Mouse (Mus musculus) heart, postnatal 0 days (tissue): ENCODE data around the gene Mterf4. TPM values are rescaled to one million over a fixed set of nuclear protein-coding genes. Genes with fewer than 3 reads are reported as not detected.

ENCODE experiments used
- ATAC-seq: fragments of 200-750 bp; cut with Nextera tagmentation; 2 replicates; pipeline ENCODE4 v1.8.0; 2017; ENCODE audit warnings: low read depth, moderate number of reproducible peaks, moderate library complexity; ENCODE audit not compliant: insufficient read depth
- DNase-seq: peaks from one replicate; pipeline ENCODE4 v3.0.0-alpha.2; 2016; ENCODE audit warnings: low spot score
- H3K27ac ChIP-seq: fragments of 300-500 bp; sonication (generic); 2 replicates; pipeline ENCODE4 v1.5.1; 2014; ENCODE audit warnings: low read depth, mild to moderate bottlenecking
- H3K27me3 ChIP-seq: fragments of 300-500 bp; sonication (generic); 2 replicates; pipeline ENCODE4 v1.6.1; 2014; ENCODE audit warnings: low read length, mixed read lengths; ENCODE audit not compliant: control insufficient read depth, insufficient read depth
- H3K36me3 ChIP-seq: fragments of 300-500 bp; sonication (generic); replicated peaks from 2 replicates; pipeline ENCODE4 v1.6.1; 2014; ENCODE audit warnings: low read length, mixed read lengths; ENCODE audit not compliant: control insufficient read depth, insufficient read depth
- H3K4me1 ChIP-seq: fragments of 300-500 bp; sonication (generic); 2 replicates; pipeline ENCODE4 v1.6.1; 2014; ENCODE audit warnings: antibody characterized with exemption; ENCODE audit not compliant: control insufficient read depth, insufficient read depth
- H3K4me2 ChIP-seq: fragments of 300-500 bp; sonication (generic); 2 replicates; pipeline ENCODE4 v1.6.1; 2014; ENCODE audit warnings: low read depth, mild to moderate bottlenecking, low read length, moderate library complexity
- H3K4me3 ChIP-seq: fragments of 300-500 bp; sonication (generic); 2 replicates; pipeline ENCODE4 v1.5.1; 2014; ENCODE audit warnings: low read depth, low read length
- H3K9ac ChIP-seq: fragments of 300-500 bp; sonication (generic); replicated peaks from 2 replicates; pipeline ENCODE4 v1.6.1; 2014; ENCODE audit warnings: low read depth, low read length, mixed read lengths
- H3K9me3 ChIP-seq: fragments of 300-500 bp; sonication (generic); replicated peaks from 2 replicates; pipeline ENCODE4 v1.6.1; 2016; ENCODE audit warnings: low read length; ENCODE audit not compliant: control insufficient read depth
- CTCF ChIP-seq: IDR thresholded peaks from 2 replicates; pipeline ENCODE4 v1.5.1; 2016; ENCODE audit warnings: antibody characterized with exemption, control low read depth, low read depth
- EP300 ChIP-seq: IDR thresholded peaks from 2 replicates; pipeline ENCODE4 v1.6.1; 2016; ENCODE audit warnings: antibody characterized with exemption, low read depth
- WGBS: fragments of 180-500 bp; shearing (Covaris S2); extraction: QIAGEN DNeasy Blood & Tissue Kit; methylation state at CpG from one replicate; pipeline ENCODE4 v1.1.7; 2014; 5-methylcytosine and 5-hydroxymethylcytosine counted together
- polyA plus RNA-seq: library from polyadenylated mRNA; unstranded; fragments of >200 nt; fragmentation: Nextera tagmentation; extraction: Ambion mirVana; gene quantifications from 2 replicates; pipeline ENCODE4 v1.2.1, GENCODE M21; 2015
- total RNA-seq: library from RNA; depleted of rRNA; stranded (reverse); fragments of >200 nt; gene quantifications from 2 replicates; pipeline ENCODE4 v1.2.3, GENCODE M21; 2014; ENCODE audit warnings: low replicate concordance

The Mterf4 gene
- total and polyA plus RNA-seq, 2 experiments from 2014 or later: 17.4 to 17.8 TPM

GRCm38 (mm10) chr1:93277041-93277440 is 28.7 kb downstream of the Mterf4 start:
- no peaks in the 10 kb centered on the region for H3K36me3 ChIP-seq
- no peak overlapping the region for H3K4me3 ChIP-seq
- TF ChIP-seq CTCF: no peak
- TF ChIP-seq EP300: no peak
- DNase-seq: no peak
- ATAC-seq: no peak
- H3K9me3 ChIP-seq: no peaks in the 10 kb centered on the region
- no peak overlapping the region for H3K4me2 ChIP-seq
- H3K9ac ChIP-seq: no peak overlapping the region
- H3K27me3 ChIP-seq: no peaks in the 10 kb centered on the region
- H3K27ac ChIP-seq: no peak overlapping the region
- H3K4me1 ChIP-seq: no peaks in the 10 kb centered on the region
- 72% methylated on average over 7 of the region's 7 CpGs for WGBS

GRCm38 (mm10) chr1:93275561-93275960 is 30.2 kb downstream of the Mterf4 start:
- no peaks in the 10 kb centered on the region for H3K27me3 ChIP-seq
- no peak for TF ChIP-seq EP300
- TF ChIP-seq CTCF: no peak
- WGBS: 71% methylated on average over 6 of the region's 6 CpGs
- DNase-seq: no peak
- H3K4me3 ChIP-seq: no peak overlapping the region
- H3K36me3 ChIP-seq: no peaks in the 10 kb centered on the region
- H3K4me1 ChIP-seq: no peaks in the 10 kb centered on the region
- no peak for ATAC-seq
- H3K9ac ChIP-seq: no peak overlapping the region
- H3K9me3 ChIP-seq: no peaks in the 10 kb centered on the region
- no peak overlapping the region for H3K4me2 ChIP-seq
- no peak overlapping the region for H3K27ac ChIP-seq

GRCm38 (mm10) chr1:93272409-93272821 is 33.3 kb downstream of the Mterf4 start:
- Histone ChIP-seq H3K9ac (no peak overlapping the region), H3K4me3 (no peak overlapping the region), H3K27me3 (no peaks in the 10 kb centered on the region), H3K4me1 (no peaks in the 10 kb centered on the region), H3K27ac (no peak overlapping the region), H3K36me3 (no peaks in the 10 kb centered on the region), H3K4me2 (no peak overlapping the region), H3K9me3 (no peaks in the 10 kb centered on the region)
- DNase-seq: peak; percentile 55
- TF ChIP-seq EP300 (no peak), CTCF (no peak)
- no peak for ATAC-seq
- WGBS: 4% methylated on average over 15 of the region's 16 CpGs

- no peak for TF ChIP-seq EP300
- no peak for TF ChIP-seq CTCF
- Histone ChIP-seq H3K9ac (no peak overlapping the region), H3K36me3 (no peaks in the 10 kb centered on the region), H3K4me3 (no peak overlapping the region), H3K27me3 (no peaks in the 10 kb centered on the region), H3K4me1 (no peaks in the 10 kb centered on the region), H3K27ac (no peak overlapping the region), H3K4me2 (no peak overlapping the region), H3K9me3 (no peaks in the 10 kb centered on the region)
- 74% methylated on average over 6 of the region's 6 CpGs for WGBS
- ATAC-seq (no peak), DNase-seq (no peak)
These were observed 34.0 kb downstream of the Mterf4 start for GRCm38 (mm10) chr1:93271751-93272150.

GRCm38 (mm10) chr1:93270516-93271240 is 35.0 kb downstream of the Mterf4 start:
- no peak for ATAC-seq
- Histone ChIP-seq H3K27ac (no peak overlapping the region), H3K4me3 (no peak overlapping the region), H3K9me3 (no peaks in the 10 kb centered on the region), H3K4me2 (no peak overlapping the region), H3K36me3 (no peaks in the 10 kb centered on the region), H3K4me1 (no peaks in the 10 kb centered on the region), H3K27me3 (no peaks in the 10 kb centered on the region), H3K9ac (no peak overlapping the region)
- no peak for DNase-seq
- WGBS: 56% methylated on average over 3 of the region's 3 CpGs
- TF ChIP-seq EP300 (no peak), CTCF (no peak)

GRCm38 (mm10) chr1:93268246-93268645 is 37.5 kb downstream of the Mterf4 start:
- Histone ChIP-seq H3K9ac (no peak overlapping the region), H3K4me3 (no peak overlapping the region), H3K9me3 (no peaks in the 10 kb centered on the region), H3K4me1 (no peaks in the 10 kb centered on the region), H3K27me3 (no peaks in the 10 kb centered on the region), H3K27ac (no peak overlapping the region), H3K36me3 (peaks cover 5% of the 10 kb centered on the region; the same call in 1 of the 2 replicates), H3K4me2 (no peak overlapping the region)
- ATAC-seq (no peak), DNase-seq (no peak)
- TF ChIP-seq EP300 (no peak), CTCF (no peak)
- WGBS: 79% methylated on average over 2 of the region's 2 CpGs
